Mouse (Mus musculus) lung, postnatal 0 days (tissue): ENCODE measurements around the gene Polr3b. TPM values are rescaled to one million over a fixed set of nuclear protein-coding genes. Genes with fewer than 3 reads are reported as not detected.
A peak's percentile ranks its signal among the peaks of the same experiment; 100 is the strongest.

Experiments
- ATAC-seq: fragments of 200-750 bp; cut with Nextera tagmentation; 2 replicates; pipeline ENCODE4 v1.8.0; 2017; ENCODE audit warnings: moderate library complexity
- DNase-seq: peaks from one replicate; pipeline ENCODE4 v3.0.0-alpha.2; 2016; ENCODE audit warnings: low spot score
- H3K27ac ChIP-seq: fragments of 300-500 bp; sonication (generic); 2 replicates; pipeline ENCODE4 v1.5.1; 2014; ENCODE audit warnings: antibody characterized with exemption, mild to moderate bottlenecking, low read length, mixed read lengths
- H3K27me3 ChIP-seq: fragments of 300-500 bp; sonication (generic); replicated peaks from 2 replicates; pipeline ENCODE4 v1.6.1; 2014; ENCODE audit warnings: low read length, mixed read lengths; ENCODE audit not compliant: insufficient read depth
- H3K36me3 ChIP-seq: fragments of 300-500 bp; sonication (generic); 2 replicates; pipeline ENCODE4 v1.6.1; 2014; ENCODE audit warnings: low read length, mixed read lengths; ENCODE audit not compliant: insufficient read depth
- H3K4me1 ChIP-seq: fragments of 300-500 bp; sonication (generic); 2 replicates; pipeline ENCODE4 v1.6.1; 2014; ENCODE audit warnings: antibody characterized with exemption, low read depth, low read length, mixed read lengths; ENCODE audit not compliant: insufficient read depth
- H3K4me2 ChIP-seq: fragments of 300-500 bp; sonication (generic); replicated peaks from 2 replicates; pipeline ENCODE4 v1.6.1; 2014; ENCODE audit warnings: low read depth, mild to moderate bottlenecking, low read length, moderate library complexity, mixed read lengths
- H3K4me3 ChIP-seq: fragments of 300-500 bp; sonication (generic); 2 replicates; pipeline ENCODE4 v1.5.1; 2014; ENCODE audit warnings: low read depth, low read length
- H3K9ac ChIP-seq: fragments of 300-500 bp; sonication (generic); replicated peaks from 2 replicates; pipeline ENCODE4 v1.6.1; 2014; ENCODE audit warnings: low read depth, mild to moderate bottlenecking
- H3K9me3 ChIP-seq: fragments of 300-500 bp; sonication (generic); 2 replicates; pipeline ENCODE4 v1.6.1; 2016; ENCODE audit warnings: low read length, mixed read lengths
- CTCF ChIP-seq: IDR thresholded peaks from 2 replicates; pipeline ENCODE4 v1.5.1; 2016; ENCODE audit warnings: antibody characterized with exemption, mild to moderate bottlenecking
- EP300 ChIP-seq: IDR thresholded peaks from 2 replicates; pipeline ENCODE4 v1.6.1; 2016; ENCODE audit warnings: antibody characterized with exemption, mild to moderate bottlenecking, control low read depth
- WGBS: fragments of 180-500 bp; shearing (Covaris S2); extraction: QIAGEN DNeasy Blood & Tissue Kit; methylation state at CpG from one replicate; pipeline ENCODE4 v1.1.7; 2014; 5-methylcytosine and 5-hydroxymethylcytosine counted together
- polyA plus RNA-seq: library from polyadenylated mRNA; unstranded; fragments of >200 nt; fragmentation: Nextera tagmentation; extraction: Ambion mirVana; gene quantifications from 2 replicates; pipeline ENCODE4 v1.2.1, GENCODE M21; 2015

The Polr3b gene
- polyA plus RNA-seq, 1 experiment from 2014 or later = 6.2 TPM

DNA sequence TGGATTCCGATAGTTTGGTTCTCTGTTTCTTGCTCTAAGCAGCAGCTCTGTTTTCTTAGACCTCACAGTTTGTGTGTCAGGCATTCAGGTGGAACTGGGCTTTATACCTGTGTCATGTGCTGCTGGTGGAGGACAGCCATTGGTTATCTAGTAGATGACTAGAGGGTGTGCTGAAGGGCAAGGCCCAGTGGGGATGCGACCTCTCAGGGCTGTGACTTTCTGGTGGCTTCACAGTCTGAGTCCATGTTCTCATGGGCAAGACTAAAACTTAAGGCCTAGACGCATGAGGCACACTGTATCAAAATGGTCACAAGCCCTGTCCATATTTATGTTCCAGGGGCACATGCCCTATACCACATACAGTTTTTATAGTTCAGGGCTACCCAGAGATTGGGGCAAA, 37.2 kb downstream of the Polr3b start:
- Histone ChIP-seq H3K9ac (no peak overlapping the region), H3K27ac (no peak overlapping the region), H3K4me3 (no peak overlapping the region), H3K9me3 (no peaks in the 10 kb centered on the region), H3K4me2 (no peak overlapping the region), H3K36me3 (no peaks in the 10 kb centered on the region), H3K4me1 (no peaks in the 10 kb centered on the region), H3K27me3 (no peaks in the 10 kb centered on the region)
- no peak for TF ChIP-seq CTCF
- no peak for TF ChIP-seq EP300
- DNase-seq = no peak
- no peak for ATAC-seq
- 93% methylated on average over 3 of the region's 3 CpGs for WGBS

DNA sequence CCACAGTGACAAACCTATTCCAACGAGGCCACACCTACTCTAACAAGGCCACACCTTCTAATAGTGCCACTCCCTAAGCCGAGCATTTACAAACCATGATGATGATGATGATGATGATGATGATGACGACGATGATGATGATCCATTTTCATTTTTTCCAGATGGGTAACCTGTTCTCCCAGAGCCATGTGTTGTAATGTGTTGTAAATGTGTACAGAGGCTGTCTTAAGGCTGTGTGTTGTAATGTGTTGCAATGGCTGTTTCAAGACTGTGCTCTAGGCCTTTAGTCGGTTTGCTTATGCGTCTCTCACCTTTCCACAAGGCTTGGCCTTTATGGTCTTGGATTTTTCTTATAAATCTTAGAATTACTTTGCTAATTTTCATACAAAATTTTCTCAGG, 40.0 kb downstream of the Polr3b start:
- no peaks in the 10 kb centered on the region for H3K9me3 ChIP-seq
- WGBS = 94% methylated on average over 6 of the region's 6 CpGs
- no peak overlapping the region for H3K9ac ChIP-seq
- DNase-seq (no peak), ATAC-seq (no peak)
- no peaks in the 10 kb centered on the region for H3K36me3 ChIP-seq
- TF ChIP-seq CTCF (no peak), EP300 (no peak)
- H3K4me1 ChIP-seq = no peaks in the 10 kb centered on the region
- no peak overlapping the region for H3K4me2 ChIP-seq
- no peak overlapping the region for H3K27ac ChIP-seq
- no peaks in the 10 kb centered on the region for H3K27me3 ChIP-seq
- no peak overlapping the region for H3K4me3 ChIP-seq

DNA sequence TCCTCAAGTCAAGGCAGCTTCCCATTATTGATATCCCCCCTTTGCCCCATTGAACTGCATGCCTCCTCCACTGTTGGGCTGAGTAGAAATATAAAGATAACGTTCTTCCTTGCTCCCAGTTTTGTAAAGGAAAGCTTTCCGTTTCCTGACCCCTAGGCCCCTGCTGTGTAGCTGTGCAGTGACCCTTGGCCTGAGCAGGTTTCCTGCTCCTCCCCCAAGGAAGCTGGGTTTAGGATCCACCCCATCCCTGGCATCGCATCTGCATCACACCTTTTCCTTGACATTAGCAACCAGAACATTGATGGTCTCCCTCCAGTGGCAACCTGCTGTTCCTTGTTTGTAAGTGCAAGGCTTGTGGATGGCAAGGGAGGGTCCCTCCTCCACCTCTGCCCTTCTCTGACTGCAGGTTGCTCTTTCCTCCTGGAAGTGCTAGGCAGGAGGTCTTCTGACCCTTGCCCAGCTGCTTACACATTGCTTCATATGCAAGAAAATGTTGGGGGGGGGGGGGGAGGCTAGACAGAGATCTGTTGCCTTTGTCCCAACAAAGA, 43.7 kb downstream of the Polr3b start:
- Histone ChIP-seq H3K27ac (no peak overlapping the region), H3K4me3 (no peak overlapping the region), H3K4me1 (no peaks in the 10 kb centered on the region), H3K4me2 (no peak overlapping the region), H3K36me3 (peaks cover 5% of the 10 kb centered on the region; the same call in 1 of the 2 replicates), H3K27me3 (no peaks in the 10 kb centered on the region), H3K9ac (no peak overlapping the region), H3K9me3 (no peaks in the 10 kb centered on the region)
- ATAC-seq = no peak
- 47% methylated on average over 3 of the region's 3 CpGs for WGBS
- peak; percentile 13; the same call in 1 of the 2 replicates for TF ChIP-seq CTCF
- TF ChIP-seq EP300 = no peak
- DNase-seq = no peak

DNA sequence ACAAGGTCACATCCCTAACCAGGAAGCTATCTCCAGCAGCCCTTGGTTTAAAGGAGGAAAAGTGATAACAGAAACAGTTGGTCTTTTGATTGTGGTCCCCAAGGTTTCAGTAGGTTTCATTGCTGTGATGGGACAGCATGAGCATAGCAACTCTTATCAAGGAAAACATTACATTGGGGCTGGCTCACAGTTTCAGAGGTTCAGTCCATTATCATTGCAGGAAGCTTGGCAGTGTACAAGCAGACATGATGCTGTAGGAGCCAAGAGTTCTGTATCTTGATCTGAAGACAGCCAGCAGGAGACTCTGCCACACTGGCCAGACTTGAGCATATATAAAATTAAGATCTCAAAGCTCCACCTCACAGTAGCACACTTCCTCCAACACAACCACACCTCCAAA, 53.6 kb downstream of the Polr3b start:
- ATAC-seq = no peak

DNA sequence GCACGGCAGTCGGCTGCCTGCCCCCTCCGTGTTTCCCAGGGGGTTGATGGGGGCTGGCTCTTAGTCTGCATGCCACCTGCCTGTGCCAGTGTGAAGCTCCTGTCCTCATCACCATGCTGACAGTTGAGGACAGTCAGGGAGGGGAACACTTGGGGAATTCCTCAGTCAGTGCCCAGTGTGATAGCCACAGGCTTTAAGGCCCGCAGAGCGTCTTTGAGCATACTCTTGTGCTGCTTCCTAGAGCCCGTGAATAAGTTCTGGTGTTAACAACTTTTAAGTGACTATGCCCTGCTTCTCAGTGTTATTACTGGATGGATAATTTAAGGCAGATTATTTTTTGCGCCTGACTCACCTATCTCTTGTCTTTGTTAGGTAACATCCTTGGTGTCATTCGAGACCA, 54.4 kb downstream of the Polr3b start:
- WGBS = 92% methylated on average over 8 of the region's 8 CpGs
- no peak overlapping the region for H3K9ac ChIP-seq

More for the DNA sequence above, 53.6 kb downstream of the Polr3b start:
- no peak overlapping the region for H3K4me3 ChIP-seq
- peaks cover 34% of the 10 kb centered on the region for H3K36me3 ChIP-seq
- no peak for TF ChIP-seq CTCF
- TF ChIP-seq EP300 = no peak
- no peaks in the 10 kb centered on the region for H3K27me3 ChIP-seq
- no peak for DNase-seq
- H3K4me2 ChIP-seq = no peak overlapping the region
- no peaks in the 10 kb centered on the region for H3K4me1 ChIP-seq
- no peaks in the 10 kb centered on the region for H3K9me3 ChIP-seq
- H3K9ac ChIP-seq = no peak overlapping the region
- no peak overlapping the region for H3K27ac ChIP-seq

DNA sequence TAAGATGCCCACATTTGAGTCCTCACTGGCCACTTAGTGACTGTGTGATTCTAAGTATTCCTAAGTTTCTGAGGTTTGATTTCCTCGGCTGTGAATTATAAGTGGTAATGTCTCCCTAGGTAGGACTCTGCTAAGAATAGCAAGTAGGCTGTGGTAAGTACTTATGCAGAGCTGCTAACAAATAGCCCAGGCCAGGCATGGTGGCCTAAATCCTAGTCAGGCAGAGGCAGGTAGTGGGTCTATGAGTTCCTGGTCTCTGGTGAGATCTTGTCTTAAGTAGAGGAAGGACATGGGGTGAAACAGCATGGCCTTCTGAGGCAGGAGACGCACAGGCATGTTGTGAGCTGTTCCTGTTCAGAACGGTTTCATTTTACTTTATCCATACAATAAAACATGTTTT, 55.8 kb downstream of the Polr3b start:
- ATAC-seq = no peak
- TF ChIP-seq EP300 = no peak
- no peak for TF ChIP-seq CTCF

More for the DNA sequence above, 54.4 kb downstream of the Polr3b start:
- H3K4me3 ChIP-seq = no peak overlapping the region
- no peak for DNase-seq
- H3K9me3 ChIP-seq = no peaks in the 10 kb centered on the region
- no peak for ATAC-seq
- H3K4me1 ChIP-seq = no peaks in the 10 kb centered on the region
- no peaks in the 10 kb centered on the region for H3K27me3 ChIP-seq
- no peak overlapping the region for H3K4me2 ChIP-seq
- no peak overlapping the region for H3K27ac ChIP-seq
- TF ChIP-seq EP300 (no peak), CTCF (no peak)
- H3K36me3 ChIP-seq = peaks cover 30% of the 10 kb centered on the region

DNA sequence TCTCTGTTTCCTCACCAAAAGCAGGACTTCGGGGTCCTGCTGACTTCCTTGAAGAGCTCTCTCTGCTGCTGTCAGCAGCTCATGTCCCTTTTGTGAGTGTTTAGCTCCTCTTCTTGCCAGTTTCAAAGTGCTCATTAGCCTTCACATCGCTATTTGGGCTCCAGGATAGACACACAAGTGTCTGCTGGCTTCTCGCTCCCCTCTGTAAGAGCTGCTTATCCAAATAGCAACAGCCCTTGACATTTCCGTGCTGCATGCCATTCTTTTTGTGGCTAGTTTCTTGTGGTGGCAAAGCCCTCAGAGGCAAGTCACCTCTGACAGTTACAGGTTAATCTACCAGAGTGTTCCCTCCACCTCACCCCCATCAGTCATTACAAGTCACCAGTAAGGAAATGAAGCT, 56.3 kb downstream of the Polr3b start:
- ATAC-seq (peak; percentile 47; the same call in 1 of the 2 replicates), DNase-seq (peak; percentile 23)
- Histone ChIP-seq H3K27me3 (no peaks in the 10 kb centered on the region), H3K4me3 (no peak overlapping the region), H3K9me3 (no peaks in the 10 kb centered on the region), H3K27ac (no peak overlapping the region), H3K36me3 (peaks cover 23% of the 10 kb centered on the region; the same call in 1 of the 2 replicates), H3K4me1 (no peaks in the 10 kb centered on the region), H3K4me2 (no peak overlapping the region), H3K9ac (no peak overlapping the region)
- 57% methylated on average over 4 of the region's 4 CpGs for WGBS
- no peak for TF ChIP-seq CTCF
- TF ChIP-seq EP300 = no peak

More for the DNA sequence above, 55.8 kb downstream of the Polr3b start:
- Histone ChIP-seq H3K4me1 (no peaks in the 10 kb centered on the region), H3K9ac (no peak overlapping the region), H3K27me3 (no peaks in the 10 kb centered on the region), H3K36me3 (peaks cover 27% of the 10 kb centered on the region; the same call in 1 of the 2 replicates), H3K9me3 (no peaks in the 10 kb centered on the region), H3K4me2 (no peak overlapping the region), H3K4me3 (no peak overlapping the region), H3K27ac (no peak overlapping the region)
- DNase-seq = no peak
- WGBS = 72% methylated on average over 3 of the region's 3 CpGs
